Mouse (Mus musculus) neural tube, embryonic 12.5 days (tissue): Measurements from ENCODE around the gene Magee1. TPM values are rescaled to one million over a fixed set of nuclear protein-coding genes. Genes with fewer than 3 reads are reported as not detected.

ENCODE experiments used
- ATAC-seq: fragments of 200-750 bp; cut with Nextera tagmentation; 2 replicates; pipeline ENCODE4 v1.8.0; 2017; ENCODE audit warnings: low read depth, mild to moderate bottlenecking, moderate TSS enrichment, moderate library complexity; ENCODE audit not compliant: low FRiP score
- H3K27ac ChIP-seq: fragments of 300-500 bp; sonication (generic); 2 replicates; pipeline ENCODE4 v1.5.1; 2016
- H3K27me3 ChIP-seq: fragments of 300-500 bp; sonication (generic); replicated peaks from 2 replicates; pipeline ENCODE4 v1.6.1; 2016; ENCODE audit warnings: mild to moderate bottlenecking
- H3K36me3 ChIP-seq: fragments of 300-500 bp; sonication (generic); 2 replicates; pipeline ENCODE4 v1.6.1; 2016; ENCODE audit warnings: mild to moderate bottlenecking
- H3K4me1 ChIP-seq: fragments of 300-500 bp; sonication (generic); 2 replicates; pipeline ENCODE4 v1.6.1; 2016
- H3K4me2 ChIP-seq: fragments of 300-500 bp; sonication (generic); replicated peaks from 2 replicates; pipeline ENCODE4 v1.6.1; 2016; ENCODE audit warnings: mild to moderate bottlenecking
- H3K4me3 ChIP-seq: fragments of 300-500 bp; sonication (generic); 2 replicates; pipeline ENCODE4 v1.5.1; 2016
- H3K9ac ChIP-seq: fragments of 300-500 bp; sonication (generic); 2 replicates; pipeline ENCODE4 v1.6.1; 2016; ENCODE audit warnings: mild to moderate bottlenecking
- H3K9me3 ChIP-seq: fragments of 300-500 bp; sonication (generic); 2 replicates; pipeline ENCODE4 v1.6.1; 2016; ENCODE audit warnings: mild to moderate bottlenecking
- WGBS: fragments of 180-500 bp; shearing (Covaris S2); methylation state at CpG from one replicate; pipeline ENCODE4 v1.1.7; 2016; 5-methylcytosine and 5-hydroxymethylcytosine counted together
- polyA plus RNA-seq: library from polyadenylated mRNA; unstranded; fragments of >200 nt; fragmentation: Nextera tagmentation; extraction: Ambion mirVana; gene quantifications from 2 replicates; pipeline ENCODE4 v1.2.1, GENCODE M21; 2016

Gene Magee1
- polyA plus RNA-seq, 1 experiment from 2014 or later: 103 TPM

- Histone ChIP-seq H3K4me3 (no peak overlapping the region), H3K4me2 (no peak overlapping the region), H3K27ac (no peak overlapping the region), H3K27me3 (no peaks in the 10 kb centered on the region), H3K9me3 (no peaks in the 10 kb centered on the region), H3K9ac (no peak overlapping the region), H3K36me3 (no peaks in the 10 kb centered on the region), H3K4me1 (no peaks in the 10 kb centered on the region)
- no peak for ATAC-seq
- 67% methylated on average over 2 of the region's 2 CpGs for WGBS
Measured at GRCm38 (mm10) chrX:105167217-105167616, 47.0 kb downstream of the Magee1 start.

Other genes starting within 250 kb of the Magee1 start
- gene Pbdc1, start 40.6 kb upstream of the Magee1 start, polyA plus RNA-seq: 46.3 and 48.0 TPM in 2 replicates